Mouse (Mus musculus) neutrophil, adult 5-6 weeks (primary cell): ENCODE results near the gene Mrps14. TPM values are rescaled to one million over a fixed set of nuclear protein-coding genes. Genes with fewer than 3 reads are reported as not detected.
A peak's percentile ranks its signal among the peaks of the same experiment; 100 is the strongest.

Experiments
- ATAC-seq: fragments of 151-379, 151-347 bp; 2 replicates; pipeline ENCODE4 v1.8.0; 2017; ENCODE audit warnings: mild to moderate bottlenecking, moderate TSS enrichment; ENCODE audit not compliant: insufficient number of reproducible peaks, poor library complexity, low FRiP score, severe bottlenecking; ENCODE audit errors: extremely low read depth
- total RNA-seq: library from RNA; stranded (forward); fragments of 200-1000 nt; gene quantifications from 2 replicates; pipeline ENCODE4 v1.2.3, GENCODE M21; 2017

Mrps14 gene
- total RNA-seq, 1 experiment from 2014 or later = 34.9 TPM

GRCm38 (mm10) chr1:160217898-160218297 lies 22.9 kb downstream of the Mrps14 start:
- ATAC-seq = no peak

- no peak for ATAC-seq
These were observed 29.1 kb downstream of the Mrps14 start for GRCm38 (mm10) chr1:160224093-160224492.

- no peak for ATAC-seq
These were observed 32.2 kb downstream of the Mrps14 start for GRCm38 (mm10) chr1:160227196-160227595.

GRCm38 (mm10) chr1:160227850-160228249 lies 32.8 kb downstream of the Mrps14 start:
- no peak for ATAC-seq

GRCm38 (mm10) chr1:160231013-160231412 lies 36.0 kb downstream of the Mrps14 start:
- ATAC-seq = no peak

GRCm38 (mm10) chr1:160232113-160232512 lies 37.1 kb downstream of the Mrps14 start:
- no peak for ATAC-seq

- peak; percentile 84 for ATAC-seq
These were observed 38.9 kb downstream of the Mrps14 start for GRCm38 (mm10) chr1:160233921-160234320.

GRCm38 (mm10) chr1:160237981-160238380 lies 43.0 kb downstream of the Mrps14 start:
- ATAC-seq = no peak

- no peak for ATAC-seq
These were observed 43.9 kb downstream of the Mrps14 start for GRCm38 (mm10) chr1:160238852-160239443.

GRCm38 (mm10) chr1:160240091-160240490 lies 45.1 kb downstream of the Mrps14 start:
- ATAC-seq = no peak

- ATAC-seq = no peak
These were observed 49.7 kb downstream of the Mrps14 start for GRCm38 (mm10) chr1:160244689-160245088.

- peak; percentile 86 for ATAC-seq
These were observed 50.9 kb downstream of the Mrps14 start for GRCm38 (mm10) chr1:160245954-160246353.

GRCm38 (mm10) chr1:160246844-160247243 lies 51.8 kb downstream of the Mrps14 start:
- ATAC-seq = no peak

- peak; percentile 63 for ATAC-seq
These were observed 52.5 kb downstream of the Mrps14 start for GRCm38 (mm10) chr1:160247473-160247872.

GRCm38 (mm10) chr1:160249786-160250185 lies 54.8 kb downstream of the Mrps14 start:
- no peak for ATAC-seq

GRCm38 (mm10) chr1:160250782-160251181 lies 55.8 kb downstream of the Mrps14 start:
- no peak for ATAC-seq

GRCm38 (mm10) chr1:160251388-160252007 lies 56.5 kb downstream of the Mrps14 start:
- ATAC-seq = no peak
